Mouse (Mus musculus) lung, embryonic 16.5 days (tissue): ENCODE measurements around the gene Ube2h. TPM values are rescaled to one million over a fixed set of nuclear protein-coding genes. Genes with fewer than 3 reads are reported as not detected.
A peak's percentile ranks its signal among the peaks of the same experiment; 100 is the strongest.

Source experiments
- ATAC-seq: fragments of 200-750 bp; cut with Nextera tagmentation; 2 replicates; pipeline ENCODE4 v1.8.0; 2017; ENCODE audit warnings: low read depth, mild to moderate bottlenecking, moderate library complexity
- H3K27ac ChIP-seq: fragments of 300-500 bp; sonication (generic); 2 replicates; pipeline ENCODE4 v1.5.1; 2014; ENCODE audit warnings: mild to moderate bottlenecking, control low read depth, low read length
- H3K27me3 ChIP-seq: fragments of 300-500 bp; sonication (generic); 2 replicates; pipeline ENCODE4 v1.6.1; 2014; ENCODE audit warnings: low read depth, low read length, mixed read lengths; ENCODE audit not compliant: control insufficient read depth, insufficient read depth
- H3K36me3 ChIP-seq: fragments of 300-500 bp; sonication (generic); 2 replicates; pipeline ENCODE4 v1.6.1; 2014; ENCODE audit warnings: low read length; ENCODE audit not compliant: control insufficient read depth, insufficient read depth
- H3K4me1 ChIP-seq: fragments of 300-500 bp; sonication (generic); replicated peaks from 2 replicates; pipeline ENCODE4 v1.6.1; 2014; ENCODE audit warnings: low read length, mixed read lengths; ENCODE audit not compliant: control insufficient read depth, insufficient read depth
- H3K4me2 ChIP-seq: fragments of 300-500 bp; sonication (generic); 2 replicates; pipeline ENCODE4 v1.6.1; 2014; ENCODE audit warnings: low read depth, low read length, control low read depth
- H3K4me3 ChIP-seq: fragments of 300-500 bp; sonication (generic); 2 replicates; pipeline ENCODE4 v1.5.1; 2014; ENCODE audit warnings: mild to moderate bottlenecking, low read length, control low read depth
- H3K9ac ChIP-seq: fragments of 300-500 bp; sonication (generic); 2 replicates; pipeline ENCODE4 v1.6.1; 2014; ENCODE audit warnings: low read length, control low read depth
- H3K9me3 ChIP-seq: fragments of 300-500 bp; sonication (generic); 2 replicates; pipeline ENCODE4 v1.6.1; 2016; ENCODE audit warnings: low read length; ENCODE audit not compliant: control insufficient read depth
- WGBS: fragments of 180-500 bp; shearing (Covaris S2); extraction: QIAGEN DNeasy Blood & Tissue Kit; methylation state at CpG from one replicate; pipeline ENCODE4 v1.1.7; 2014; 5-methylcytosine and 5-hydroxymethylcytosine counted together
- polyA plus RNA-seq: library from polyadenylated mRNA; unstranded; fragments of >200 nt; fragmentation: Nextera tagmentation; extraction: Ambion mirVana; gene quantifications from 2 replicates; pipeline ENCODE4 v1.2.1, GENCODE M21; 2015

Gene Ube2h
- polyA plus RNA-seq: 40.6 and 42.5 TPM in 2 replicates

- Histone ChIP-seq H3K4me2 (peak within 1 kb of the TSS; percentile 69), H3K9ac (peak within 1 kb of the TSS; percentile 87), H3K9me3 (no peaks in the 10 kb centered on the region), H3K27ac (peak within 1 kb of the TSS; percentile 89), H3K27me3 (no peaks in the 10 kb centered on the region), H3K36me3 (no peaks in the 10 kb centered on the region), H3K4me1 (peaks cover 37% of the 10 kb centered on the region), H3K4me3 (peak within 1 kb of the TSS; percentile 83)
- WGBS: under 1% methylated on average over 25 of the region's 33 CpGs
- peak; percentile 95 for ATAC-seq
These were observed at the start of gene Ube2h for GRCm38 (mm10) chr6:30304399-30304917. TSS of gene Ube2h (minus strand) at chr6:30304539.

GRCm38 (mm10) chr6:30353661-30354060 is 49.3 kb upstream of the Ube2h start:
- Histone ChIP-seq H3K27me3 (no peaks in the 10 kb centered on the region), H3K27ac (no peak overlapping the region), H3K9ac (no peak overlapping the region), H3K4me1 (peaks cover 2% of the 10 kb centered on the region; the same call in 1 of the 2 replicates), H3K4me3 (no peak overlapping the region), H3K4me2 (no peak overlapping the region), H3K36me3 (no peaks in the 10 kb centered on the region), H3K9me3 (no peaks in the 10 kb centered on the region)
- 74% methylated on average over 8 of the region's 8 CpGs for WGBS
- no peak for ATAC-seq

- Histone ChIP-seq H3K4me2 (no peak overlapping the region), H3K27ac (no peak overlapping the region), H3K27me3 (no peaks in the 10 kb centered on the region), H3K4me1 (peaks cover 2% of the 10 kb centered on the region; the same call in 1 of the 2 replicates), H3K4me3 (no peak overlapping the region), H3K9ac (no peak overlapping the region), H3K9me3 (no peaks in the 10 kb centered on the region), H3K36me3 (no peaks in the 10 kb centered on the region)
- no peak for ATAC-seq
- 43% methylated on average over 8 of the region's 8 CpGs for WGBS
These were observed 48.4 kb upstream of the Ube2h start for GRCm38 (mm10) chr6:30352762-30353161.

- no peak overlapping the region for H3K27ac ChIP-seq
- no peak overlapping the region for H3K9ac ChIP-seq
- H3K9me3 ChIP-seq: no peaks in the 10 kb centered on the region
- H3K27me3 ChIP-seq: no peaks in the 10 kb centered on the region
- ATAC-seq: no peak
- no peak overlapping the region for H3K4me2 ChIP-seq
- H3K4me3 ChIP-seq: no peak overlapping the region
- no peaks in the 10 kb centered on the region for H3K36me3 ChIP-seq
- WGBS: 59% methylated on average over 9 of the region's 9 CpGs
- peaks cover 2% of the 10 kb centered on the region; the same call in 1 of the 2 replicates for H3K4me1 ChIP-seq
These were observed 47.0 kb upstream of the Ube2h start for GRCm38 (mm10) chr6:30351290-30351689.

- 82% methylated on average over 4 of the region's 4 CpGs for WGBS
- Histone ChIP-seq H3K4me3 (no peak overlapping the region), H3K27ac (no peak overlapping the region), H3K4me1 (no peaks in the 10 kb centered on the region), H3K4me2 (no peak overlapping the region), H3K36me3 (no peaks in the 10 kb centered on the region), H3K9me3 (no peaks in the 10 kb centered on the region), H3K9ac (no peak overlapping the region), H3K27me3 (no peaks in the 10 kb centered on the region)
- no peak for ATAC-seq
These were observed 43.0 kb upstream of the Ube2h start for GRCm38 (mm10) chr6:30347288-30347801.

GRCm38 (mm10) chr6:30346737-30347136 is 42.4 kb upstream of the Ube2h start:
- no peak overlapping the region for H3K27ac ChIP-seq
- H3K4me1 ChIP-seq: no peaks in the 10 kb centered on the region
- H3K36me3 ChIP-seq: no peaks in the 10 kb centered on the region
- no peak overlapping the region for H3K4me2 ChIP-seq
- H3K27me3 ChIP-seq: no peaks in the 10 kb centered on the region
- no peak overlapping the region for H3K4me3 ChIP-seq
- no peaks in the 10 kb centered on the region for H3K9me3 ChIP-seq
- no peak overlapping the region for H3K9ac ChIP-seq
- no peak for ATAC-seq
- 48% methylated on average over 6 of the region's 6 CpGs for WGBS

GRCm38 (mm10) chr6:30344032-30344431 is 39.7 kb upstream of the Ube2h start:
- H3K36me3 ChIP-seq: no peaks in the 10 kb centered on the region
- 64% methylated on average over 6 of the region's 6 CpGs for WGBS
- H3K4me3 ChIP-seq: no peak overlapping the region
- no peak overlapping the region for H3K4me2 ChIP-seq
- no peak overlapping the region for H3K9ac ChIP-seq
- no peak for ATAC-seq
- no peaks in the 10 kb centered on the region for H3K4me1 ChIP-seq
- H3K9me3 ChIP-seq: no peaks in the 10 kb centered on the region
- no peak overlapping the region for H3K27ac ChIP-seq
- H3K27me3 ChIP-seq: no peaks in the 10 kb centered on the region

- ATAC-seq: no peak
- no peak overlapping the region for H3K27ac ChIP-seq
- H3K9ac ChIP-seq: no peak overlapping the region
- no peaks in the 10 kb centered on the region for H3K27me3 ChIP-seq
- H3K4me2 ChIP-seq: no peak overlapping the region
- H3K4me3 ChIP-seq: no peak overlapping the region
- 67% methylated on average over 4 of the region's 4 CpGs for WGBS
- no peaks in the 10 kb centered on the region for H3K9me3 ChIP-seq
- no peaks in the 10 kb centered on the region for H3K36me3 ChIP-seq
- peaks cover 4% of the 10 kb centered on the region; the same call in 1 of the 2 replicates for H3K4me1 ChIP-seq
These were observed 36.0 kb upstream of the Ube2h start for GRCm38 (mm10) chr6:30340231-30340873.

GRCm38 (mm10) chr6:30336912-30337311 is 32.6 kb upstream of the Ube2h start:
- Histone ChIP-seq H3K4me2 (peak overlapping the region; percentile 44), H3K4me1 (peaks cover 10% of the 10 kb centered on the region; the same call in 1 of the 2 replicates), H3K27me3 (no peaks in the 10 kb centered on the region), H3K27ac (peak overlapping the region; percentile 53), H3K9me3 (no peaks in the 10 kb centered on the region), H3K4me3 (0 out of 2 replicates have a peak overlapping the region, but pooled peaks have one; percentile 9), H3K9ac (peak overlapping the region; percentile 14; the same call in 1 of the 2 replicates), H3K36me3 (no peaks in the 10 kb centered on the region)
- peak; percentile 96 for ATAC-seq
- WGBS: 5% methylated on average over 5 of the region's 5 CpGs
